Mouse (Mus musculus) embryo, embryonic 10.5 days (tissue): ENCODE data around the gene Rassf3.
A peak's percentile ranks its signal among the peaks of the same experiment; 100 is the strongest.

Source experiments
- DNase-seq: peaks from one replicate; pipeline ENCODE4 v3.0.0-alpha.2; 2015; ENCODE audit warnings: low spot score

Gene Rassf3

GRCm38 (mm10) chr10:121429981-121430682, 46.0 kb downstream of the Rassf3 start:
- no peak for DNase-seq

- no peak for DNase-seq
These were observed 46.6 kb downstream of the Rassf3 start for GRCm38 (mm10) chr10:121429581-121429980.

- DNase-seq: peak; percentile 59
These were observed 47.1 kb downstream of the Rassf3 start for GRCm38 (mm10) chr10:121429089-121429488.

- no peak for DNase-seq
These were observed 48.0 kb downstream of the Rassf3 start for GRCm38 (mm10) chr10:121428011-121428711.

GRCm38 (mm10) chr10:121427136-121427535, 49.0 kb downstream of the Rassf3 start:
- no peak for DNase-seq

GRCm38 (mm10) chr10:121426458-121427070, 49.6 kb downstream of the Rassf3 start:
- DNase-seq: no peak

- DNase-seq: no peak
These were observed 50.6 kb downstream of the Rassf3 start for GRCm38 (mm10) chr10:121425506-121426025.

GRCm38 (mm10) chr10:121425079-121425478, 51.1 kb downstream of the Rassf3 start:
- DNase-seq: no peak

- DNase-seq: no peak
These were observed 51.7 kb downstream of the Rassf3 start for GRCm38 (mm10) chr10:121424455-121424854.

GRCm38 (mm10) chr10:121423541-121424349, 52.4 kb downstream of the Rassf3 start:
- no peak for DNase-seq

- DNase-seq: no peak
These were observed 53.9 kb downstream of the Rassf3 start for GRCm38 (mm10) chr10:121422294-121422693.

- DNase-seq: no peak
These were observed 54.4 kb downstream of the Rassf3 start for GRCm38 (mm10) chr10:121421657-121422290.

- DNase-seq: no peak
These were observed 55.1 kb downstream of the Rassf3 start for GRCm38 (mm10) chr10:121421023-121421422.

- no peak for DNase-seq
These were observed 56.3 kb downstream of the Rassf3 start for GRCm38 (mm10) chr10:121419640-121420470.

- no peak for DNase-seq
These were observed 57.3 kb downstream of the Rassf3 start for GRCm38 (mm10) chr10:121418835-121419234.

GRCm38 (mm10) chr10:121414127-121414526, 62.0 kb downstream of the Rassf3 start:
- no peak for DNase-seq

- no peak for DNase-seq
These were observed 63.3 kb downstream of the Rassf3 start for GRCm38 (mm10) chr10:121412824-121413223.

GRCm38 (mm10) chr10:121411721-121412455, 64.3 kb downstream of the Rassf3 start:
- DNase-seq: no peak

GRCm38 (mm10) chr10:121409717-121410116, 66.4 kb downstream of the Rassf3 start:
- DNase-seq: peak; percentile 74

- DNase-seq: no peak
These were observed 72.2 kb downstream of the Rassf3 start for GRCm38 (mm10) chr10:121403946-121404345.
